Mouse (Mus musculus) gastrocnemius, postnatal 10 days (tissue): ENCODE measurements around the gene Inhbe. TPM values are rescaled to one million over a fixed set of nuclear protein-coding genes. Genes with fewer than 3 reads are reported as not detected.
"Not testable (repeated sequence)": the region's sequence is repeated elsewhere in the genome, so short reads cannot be mapped to it uniquely, and the experiment has no call there.

Source experiments
- DNase-seq: peaks from one replicate; pipeline ENCODE4 v3.0.0; 2021; ENCODE audit warnings: mixed read lengths
- total RNA-seq, 2 experiments: library from RNA; stranded (reverse); gene quantifications; 2 replicates each; pipeline ENCODE4 v1.2.3; 2021

The Inhbe gene
- total RNA-seq, 2 experiments from 2014 or later = not detected

GRCm38 (mm10) chr10:127322669-127323068, 31.5 kb downstream of the Inhbe start:
- no peak for DNase-seq

- DNase-seq = no peak
Measured at GRCm38 (mm10) chr10:127322178-127322577, 32.0 kb downstream of the Inhbe start.

GRCm38 (mm10) chr10:127321621-127322020, 32.6 kb downstream of the Inhbe start, which contains the start of gene Arhgap9:
Arhgap9 (plus strand) TSS chr10:127321964.
- no peak for DNase-seq

- no peak for DNase-seq
Measured at GRCm38 (mm10) chr10:127319969-127320368, 34.2 kb downstream of the Inhbe start.

- DNase-seq = no peak
Measured at GRCm38 (mm10) chr10:127318009-127318408, 36.2 kb downstream of the Inhbe start.

GRCm38 (mm10) chr10:127317277-127317676, 36.9 kb downstream of the Inhbe start:
- DNase-seq = no peak

GRCm38 (mm10) chr10:127314950-127315349, 39.3 kb downstream of the Inhbe start:
- DNase-seq = not testable (repeated sequence)

- DNase-seq = not testable (repeated sequence)
Measured at GRCm38 (mm10) chr10:127313516-127313915, 40.7 kb downstream of the Inhbe start.

- DNase-seq = no peak
Measured at GRCm38 (mm10) chr10:127312858-127313257, 41.4 kb downstream of the Inhbe start.

GRCm38 (mm10) chr10:127312356-127312676, 41.9 kb downstream of the Inhbe start:
- DNase-seq = peak; percentile 80

- peak; percentile 84 for DNase-seq
Measured at GRCm38 (mm10) chr10:127311476-127312355, 42.5 kb downstream of the Inhbe start, which contains the start of gene Mars. Mars (minus strand) TSS chr10:127311786.

- no peak for DNase-seq
Measured at GRCm38 (mm10) chr10:127310523-127311475, 43.4 kb downstream of the Inhbe start.

GRCm38 (mm10) chr10:127309167-127309566, 45.0 kb downstream of the Inhbe start:
- not testable (repeated sequence) for DNase-seq

GRCm38 (mm10) chr10:127303136-127303535, 51.1 kb downstream of the Inhbe start:
- DNase-seq = no peak

- DNase-seq = no peak
Measured at GRCm38 (mm10) chr10:127300361-127300760, 53.9 kb downstream of the Inhbe start.

Other genes starting within 250 kb of the Inhbe start
- 10 to 100 TPM; 29.4 to 33.9 TPM for gene Os9, start 233.3 kb downstream of the Inhbe start, total RNA-seq
- gene B4galnt1, start 189.2 kb downstream of the Inhbe start, total RNA-seq = 1 to 10 TPM; 1.6 to 3.3 TPM
- gene Slc26a10, start 173.8 kb downstream of the Inhbe start, total RNA-seq = 1 to 10 TPM; 3.0 to 6.1 TPM
- 10 to 100 TPM; 16.2 to 26.2 TPM for gene Arhgef25, start 164.3 kb downstream of the Inhbe start, total RNA-seq
- gene Dtx3, start 158.7 kb downstream of the Inhbe start, total RNA-seq = 10 to 100 TPM; 28.8 to 37.6 TPM
- gene Pip4k2c, start 142.8 kb downstream of the Inhbe start, total RNA-seq = 1 to 10 TPM; 8.5 to 9.6 TPM
- 1 to 10 TPM; 1.1 to 1.6 TPM for gene Kif5a, start 91.1 kb downstream of the Inhbe start, total RNA-seq
- 100 to 1,000 TPM; 117 to 120 TPM for gene Dctn2, start 88.0 kb downstream of the Inhbe start, total RNA-seq
- 10 to 100 TPM; 18.7 to 28.9 TPM for gene Mbd6, start 65.4 kb downstream of the Inhbe start, total RNA-seq
- 10 to 100 TPM; 44.5 to 54.8 TPM for gene Mars, start 42.6 kb downstream of the Inhbe start, total RNA-seq
- 1 to 10 TPM; 1.1 to 2.3 TPM for gene Arhgap9, start 32.4 kb downstream of the Inhbe start, total RNA-seq
- 1 to 10 TPM; 3.3 to 6.8 TPM for gene Gli1, start 12.4 kb downstream of the Inhbe start, total RNA-seq
- not detected for gene Inhbc, start 16.0 kb upstream of the Inhbe start, total RNA-seq
- gene R3hdm2, start 25.9 kb upstream of the Inhbe start, total RNA-seq = 10 to 100 TPM; 92.6 to 93.1 TPM
- 100 to 1,000 TPM; 272 to 307 TPM for gene Stac3, start 147.3 kb upstream of the Inhbe start, total RNA-seq
- 10 to 100 TPM; 20.5 to 24.2 TPM for gene Ndufa4l2, start 160.6 kb upstream of the Inhbe start, total RNA-seq
- gene Shmt2, start 168.0 kb upstream of the Inhbe start, total RNA-seq = 10 to 100 TPM; 30.5 to 33.4 TPM
- gene Nxph4, start 180.1 kb upstream of the Inhbe start, total RNA-seq = 1 to 10 TPM; 1.6 to 1.9 TPM